Mouse (Mus musculus): ENCODE data around the gene Polr1e.

DNA sequence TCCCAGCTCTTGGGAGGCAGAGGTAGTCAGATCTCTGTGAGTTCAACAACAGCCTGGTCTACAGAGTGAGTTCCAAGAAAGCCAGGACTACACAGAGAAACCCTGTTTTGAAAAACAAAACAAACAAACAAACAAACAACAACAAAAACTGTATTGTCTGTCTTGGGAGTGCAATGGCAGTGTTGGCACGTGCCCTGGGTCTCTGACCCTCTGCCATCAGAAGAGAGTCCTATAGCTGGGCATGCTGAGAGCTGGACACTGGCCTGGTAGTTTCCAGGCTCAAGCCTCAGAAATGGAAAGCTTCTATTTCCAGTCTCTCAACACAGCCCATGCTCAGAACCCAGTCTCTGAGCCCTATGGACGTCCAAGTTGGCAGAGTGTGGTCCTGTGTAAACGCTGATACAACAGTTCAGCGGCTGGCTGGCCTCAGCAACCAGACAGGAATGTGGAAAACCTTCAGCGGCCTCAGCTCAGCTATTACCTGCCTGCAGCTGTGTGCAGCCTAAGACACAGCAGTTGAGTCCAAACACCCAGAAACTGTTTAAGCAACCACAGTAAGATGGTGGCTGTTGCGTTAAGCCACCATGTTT is 42.3 kb upstream of the Polr1e start:
- TF ChIP-seq CTCF (IDR thresholded peaks at IDR 0.05; ENCODE audit: insufficient read depth, low read length) (no peak), POLR2A (IDR thresholded peaks at IDR 0.05; ENCODE audit: borderline replicate concordance, extremely low read depth, low read depth, low read length) (no peak)
